Mouse (Mus musculus) heart, embryonic 16.5 days (tissue): ENCODE measurements at regions not wholly inside any gene's neighbourhood (a gene's known extent, or its start where the extent isn't known, plus 50 kb on each side); places are given as distances from the start of the nearest gene placed in this dataset.

Experiments
- ATAC-seq: fragments of 200-750 bp; cut with Nextera tagmentation; replicated peaks from 2 replicates; pipeline ENCODE4 v1.8.0; 2017; ENCODE audit warnings: moderate number of reproducible peaks; ENCODE audit not compliant: insufficient read depth, low FRiP score; ENCODE audit errors: extremely low read depth
- H3K27ac ChIP-seq: fragments of 300-500 bp; sonication (generic); 2 replicates; pipeline ENCODE4 v1.5.1; 2014; ENCODE audit warnings: mild to moderate bottlenecking, low read length, control low read depth, moderate library complexity
- H3K27me3 ChIP-seq: fragments of 300-500 bp; sonication (generic); 2 replicates; pipeline ENCODE4 v1.6.1; 2014; ENCODE audit warnings: low read length, mixed read lengths; ENCODE audit not compliant: control insufficient read depth, insufficient read depth
- H3K36me3 ChIP-seq: fragments of 300-500 bp; sonication (generic); 2 replicates; pipeline ENCODE4 v1.6.1; 2014; ENCODE audit not compliant: control insufficient read depth, insufficient read depth
- H3K4me1 ChIP-seq: fragments of 300-500 bp; sonication (generic); 2 replicates; pipeline ENCODE4 v1.6.1; 2014; ENCODE audit warnings: low read length, mixed read lengths; ENCODE audit not compliant: control insufficient read depth, insufficient read depth
- H3K4me2 ChIP-seq: fragments of 300-500 bp; sonication (generic); 2 replicates; pipeline ENCODE4 v1.6.1; 2014; ENCODE audit warnings: low read depth, mild to moderate bottlenecking, control low read depth, low read length
- H3K4me3 ChIP-seq: fragments of 300-500 bp; sonication (generic); 2 replicates; pipeline ENCODE4 v1.5.1; 2014; ENCODE audit warnings: mild to moderate bottlenecking, control low read depth, low read length
- H3K9ac ChIP-seq: fragments of 300-500 bp; sonication (generic); 2 replicates; pipeline ENCODE4 v1.6.1; 2014; ENCODE audit warnings: low read length, control low read depth
- H3K9me3 ChIP-seq: fragments of 300-500 bp; sonication (generic); replicated peaks from 2 replicates; pipeline ENCODE4 v1.6.1; 2016; ENCODE audit warnings: low read length; ENCODE audit not compliant: control insufficient read depth
- WGBS: fragments of 180-500 bp; shearing (Covaris S2); extraction: QIAGEN DNeasy Blood & Tissue Kit; methylation state at CpG from one replicate; pipeline ENCODE4 v1.1.7; 2014; 5-methylcytosine and 5-hydroxymethylcytosine counted together

DNA sequence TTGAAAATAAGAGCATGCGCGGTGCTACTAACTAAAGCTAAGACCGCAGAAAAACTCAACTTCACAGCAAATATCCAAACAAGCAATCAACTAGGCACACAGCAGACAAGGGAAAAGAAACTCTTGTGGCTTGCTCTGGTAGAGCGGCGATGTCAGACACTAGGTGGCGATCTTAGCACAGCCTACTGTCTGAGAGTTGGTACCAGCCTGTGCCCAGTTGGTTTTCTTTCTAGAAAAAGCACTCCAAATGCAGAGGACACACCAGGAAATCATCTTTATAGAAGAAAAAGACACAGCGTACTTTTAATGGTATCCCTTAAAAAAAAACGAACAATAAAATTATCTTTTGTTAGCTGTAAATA is 115.6 kb downstream of the Kdr start:
- Histone ChIP-seq H3K4me2 (no peak overlapping the region), H3K27ac (no peak overlapping the region), H3K27me3 (no peaks in the 10 kb centered on the region), H3K4me1 (no peaks in the 10 kb centered on the region), H3K9me3 (no peaks in the 10 kb centered on the region), H3K4me3 (no peak overlapping the region), H3K9ac (no peak overlapping the region), H3K36me3 (no peaks in the 10 kb centered on the region)
- no peak; the same call in 1 of the 2 replicates for ATAC-seq
- 12% methylated on average over 8 of the region's 8 CpGs for WGBS

DNA sequence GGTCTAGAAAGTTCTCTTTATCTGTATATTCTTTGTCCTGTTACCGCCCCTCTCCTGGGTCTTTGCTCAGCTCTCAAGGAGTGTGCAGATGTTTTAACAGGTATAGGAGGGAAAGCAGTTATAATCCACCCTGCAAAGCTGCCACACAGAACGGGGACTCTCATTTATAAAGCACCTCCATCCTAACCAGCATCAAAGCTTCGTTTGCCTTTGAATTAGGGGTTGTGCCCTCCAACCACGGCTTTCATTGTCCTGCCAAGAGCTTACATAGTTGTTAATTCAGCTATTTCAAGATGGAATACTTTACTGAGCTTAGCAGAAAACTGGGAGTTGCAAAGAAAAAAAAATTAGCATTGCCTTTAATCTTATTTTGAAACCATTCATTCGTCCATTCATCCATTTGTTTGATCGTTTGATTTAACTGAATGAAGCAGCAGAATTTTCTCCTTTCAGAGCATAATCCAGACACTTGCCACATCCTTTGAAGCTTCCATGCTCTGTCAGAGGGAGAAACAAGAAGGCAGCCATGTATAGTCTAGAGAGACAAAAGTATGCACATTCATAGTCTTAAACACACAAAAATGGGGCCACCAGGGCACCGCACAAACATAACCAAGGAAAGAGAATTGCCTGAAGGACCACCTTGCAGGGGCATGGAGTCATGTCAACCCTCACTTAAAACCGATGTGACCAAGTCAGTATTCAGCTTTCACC is 116.2 kb downstream of the Kdr start:
- Histone ChIP-seq H3K27me3 (no peaks in the 10 kb centered on the region), H3K36me3 (no peaks in the 10 kb centered on the region), H3K4me1 (no peaks in the 10 kb centered on the region), H3K4me2 (no peak overlapping the region), H3K27ac (no peak overlapping the region), H3K9me3 (no peaks in the 10 kb centered on the region), H3K9ac (no peak overlapping the region), H3K4me3 (no peak overlapping the region)
- ATAC-seq = no peak
- 46% methylated on average over 8 of the region's 8 CpGs for WGBS

DNA sequence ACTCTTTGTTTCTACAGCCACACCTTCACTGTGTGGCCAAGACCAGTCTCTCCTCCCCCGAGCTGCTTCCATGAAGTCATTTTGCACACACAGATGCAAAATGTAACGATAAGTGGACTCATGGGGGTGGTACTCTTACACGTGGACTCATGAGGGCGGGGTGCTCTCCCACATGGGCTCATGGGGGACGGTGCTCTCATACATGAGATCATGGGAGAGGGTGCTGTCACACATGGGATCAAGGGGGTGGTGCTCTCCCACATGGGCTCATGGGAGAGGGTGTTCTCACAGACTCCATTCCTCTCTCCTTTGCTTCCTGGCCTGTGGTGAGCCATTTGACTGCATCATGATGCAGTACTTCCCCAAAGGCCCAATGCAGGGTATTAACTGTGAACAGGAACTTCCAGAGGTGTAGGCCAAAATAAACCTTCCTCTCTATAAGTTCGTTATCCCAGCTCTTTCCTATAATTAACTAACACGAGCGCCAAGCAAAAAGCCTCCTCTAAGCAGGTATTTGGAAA is 118.9 kb downstream of the Kdr start:
- no peak overlapping the region for H3K4me2 ChIP-seq
- no peaks in the 10 kb centered on the region for H3K4me1 ChIP-seq
- H3K27ac ChIP-seq = no peak overlapping the region
- no peaks in the 10 kb centered on the region for H3K9me3 ChIP-seq
- H3K36me3 ChIP-seq = no peaks in the 10 kb centered on the region
- H3K4me3 ChIP-seq = no peak overlapping the region
- ATAC-seq = no peak
- no peak overlapping the region for H3K9ac ChIP-seq
- H3K27me3 ChIP-seq = no peaks in the 10 kb centered on the region; the same call in 1 of the 2 replicates
- 85% methylated on average over 8 of the region's 8 CpGs for WGBS

DNA sequence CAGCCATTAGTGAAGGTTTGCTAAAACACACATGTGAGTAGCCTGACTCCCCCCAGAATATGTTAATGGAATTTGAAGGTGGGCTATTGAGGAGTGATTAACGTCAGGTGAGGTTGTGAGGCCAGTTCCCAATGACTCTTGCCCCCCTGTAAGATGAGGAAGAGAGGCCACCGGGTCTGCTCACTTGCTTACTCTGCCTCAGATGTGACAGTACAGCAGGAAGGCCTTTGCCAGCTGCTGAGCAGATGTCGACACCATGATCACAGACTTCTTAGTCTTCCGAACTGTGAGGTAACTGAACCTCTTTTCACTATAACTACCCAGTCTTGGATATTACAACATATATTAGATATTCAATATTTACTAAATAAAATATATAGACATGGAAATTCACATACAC is 127.4 kb downstream of the Kdr start:
- Histone ChIP-seq H3K27ac (no peak overlapping the region), H3K4me3 (no peak overlapping the region), H3K4me1 (no peaks in the 10 kb centered on the region), H3K4me2 (no peak overlapping the region), H3K36me3 (no peaks in the 10 kb centered on the region), H3K9ac (no peak overlapping the region), H3K9me3 (no peaks in the 10 kb centered on the region), H3K27me3 (peaks cover 2% of the 10 kb centered on the region; the same call in 1 of the 2 replicates)
- 80% methylated on average over 4 of the region's 4 CpGs for WGBS
- ATAC-seq = no peak

DNA sequence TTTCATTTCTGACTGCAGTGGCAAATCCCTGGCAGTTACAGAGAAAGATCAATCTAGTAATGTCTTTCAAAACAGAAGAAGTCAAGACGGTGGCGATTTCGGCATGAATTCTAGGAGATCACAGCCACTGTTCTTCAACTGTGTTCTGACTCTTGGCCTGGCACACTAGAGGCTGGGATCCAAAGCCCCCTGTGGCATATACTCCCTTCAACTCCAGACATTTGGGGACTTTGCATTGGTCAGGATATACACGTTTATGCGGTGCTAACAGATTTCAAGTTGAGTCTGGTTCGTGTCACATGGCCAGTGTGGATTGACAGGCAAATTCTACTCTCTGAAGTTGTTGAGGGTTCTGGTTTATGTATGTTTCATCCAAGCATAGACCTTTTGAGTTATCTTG is 130.3 kb downstream of the Kdr start:
- no peak overlapping the region for H3K4me3 ChIP-seq
- no peaks in the 10 kb centered on the region for H3K36me3 ChIP-seq
- no peaks in the 10 kb centered on the region for H3K27me3 ChIP-seq
- no peak overlapping the region for H3K4me2 ChIP-seq
- no peak overlapping the region for H3K27ac ChIP-seq
- no peaks in the 10 kb centered on the region for H3K9me3 ChIP-seq
- no peak overlapping the region for H3K9ac ChIP-seq
- no peak for ATAC-seq
- 79% methylated on average over 6 of the region's 6 CpGs for WGBS
- H3K4me1 ChIP-seq = no peaks in the 10 kb centered on the region

DNA sequence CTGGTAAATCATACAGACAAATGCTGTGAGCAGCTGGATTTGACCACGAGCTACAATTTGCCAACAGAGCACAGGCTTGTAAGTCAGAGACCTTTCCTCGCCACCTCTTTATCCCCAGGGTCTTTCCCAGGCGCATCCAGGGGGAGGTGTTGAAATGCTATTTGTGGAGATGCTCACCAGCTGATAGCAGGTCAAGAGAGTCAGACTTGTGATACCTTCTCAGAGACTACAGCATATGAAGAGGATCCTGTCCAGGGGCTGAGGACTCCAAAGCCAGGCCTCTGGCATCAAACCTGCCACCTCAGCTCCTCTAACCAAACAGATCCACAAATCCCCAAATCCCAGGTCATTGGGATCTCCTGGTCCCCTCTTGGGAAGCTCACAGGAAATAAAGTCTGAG is 130.9 kb downstream of the Kdr start:
- H3K4me2 ChIP-seq = no peak overlapping the region
- H3K36me3 ChIP-seq = no peaks in the 10 kb centered on the region

DNA sequence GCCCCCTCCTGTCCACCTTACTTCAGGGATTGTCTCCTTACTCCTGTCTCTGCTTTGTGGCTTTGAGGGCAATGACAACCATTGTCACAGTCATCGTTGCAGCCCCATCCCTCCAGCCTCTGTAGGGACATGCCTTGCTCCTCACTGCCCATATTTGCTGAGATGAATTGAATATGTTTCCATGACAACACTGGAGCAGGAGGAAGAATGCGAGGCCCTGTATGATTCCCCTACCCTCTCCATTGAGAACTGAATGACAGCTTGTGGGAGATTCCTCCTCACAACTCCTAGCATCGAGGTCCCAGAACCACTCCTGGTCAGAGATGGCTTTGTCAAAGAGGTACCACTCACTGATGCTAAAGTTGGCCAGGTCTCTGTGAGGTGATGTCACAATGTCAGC is 132.2 kb downstream of the Kdr start:
- H3K36me3 ChIP-seq = no peaks in the 10 kb centered on the region
- H3K4me3 ChIP-seq = no peak overlapping the region
- H3K9ac ChIP-seq = no peak overlapping the region
- no peaks in the 10 kb centered on the region for H3K4me1 ChIP-seq
- H3K4me2 ChIP-seq = no peak overlapping the region
- ATAC-seq = no peak
- no peaks in the 10 kb centered on the region for H3K27me3 ChIP-seq
- no peaks in the 10 kb centered on the region for H3K9me3 ChIP-seq
- WGBS = 73% methylated on average over 3 of the region's 3 CpGs
- H3K27ac ChIP-seq = no peak overlapping the region

More for the DNA sequence above, 130.9 kb downstream of the Kdr start:
- H3K4me3 ChIP-seq = no peak overlapping the region
- no peak overlapping the region for H3K9ac ChIP-seq
- no peak overlapping the region for H3K27ac ChIP-seq
- WGBS = 63% methylated on average over 3 of the region's 3 CpGs
- no peaks in the 10 kb centered on the region for H3K4me1 ChIP-seq
- no peaks in the 10 kb centered on the region for H3K27me3 ChIP-seq
- no peaks in the 10 kb centered on the region for H3K9me3 ChIP-seq
- no peak for ATAC-seq

DNA sequence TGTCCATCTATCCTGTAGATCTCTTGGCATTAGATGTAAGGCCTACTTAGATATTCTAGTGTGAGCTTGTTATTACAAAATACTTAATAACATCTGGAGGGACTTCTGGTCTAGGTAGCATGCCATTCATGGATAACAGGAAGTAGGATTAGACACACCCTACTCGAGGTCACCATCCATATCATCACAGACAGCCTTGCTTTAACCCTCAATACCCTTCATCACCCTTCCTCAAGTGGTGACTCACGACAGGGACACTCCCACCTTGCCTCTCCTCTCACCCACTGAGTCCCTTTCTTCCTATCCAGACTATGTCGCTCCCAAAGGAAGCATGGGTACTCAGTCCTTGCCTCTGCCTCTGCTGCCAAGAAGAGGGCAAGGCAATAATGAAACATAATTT is 134.5 kb downstream of the Kdr start:
- Histone ChIP-seq H3K9me3 (no peaks in the 10 kb centered on the region), H3K9ac (no peak overlapping the region), H3K4me2 (no peak overlapping the region), H3K4me1 (no peaks in the 10 kb centered on the region), H3K27ac (no peak overlapping the region), H3K36me3 (no peaks in the 10 kb centered on the region), H3K4me3 (no peak overlapping the region), H3K27me3 (no peaks in the 10 kb centered on the region)
- ATAC-seq = no peak
- WGBS = 68% methylated on average over 3 of the region's 3 CpGs

DNA sequence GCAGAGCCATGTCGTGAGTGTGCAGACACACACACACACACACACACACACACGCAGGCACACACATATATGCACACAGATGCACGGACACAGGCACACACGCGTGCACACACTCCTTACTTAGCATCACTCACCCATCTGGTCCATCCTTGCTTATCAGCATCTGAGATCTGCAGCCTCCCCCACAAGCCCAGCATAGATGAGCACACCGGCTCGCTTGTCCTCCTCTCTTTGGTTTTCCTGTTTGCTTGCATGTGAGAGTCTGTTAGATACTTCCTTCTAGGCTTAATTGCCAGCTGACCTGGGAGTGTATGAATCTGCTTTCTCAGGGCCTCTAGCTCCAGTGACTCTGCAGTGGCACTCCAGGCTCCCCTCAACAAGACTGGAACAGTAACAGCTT is 137.8 kb downstream of the Kdr start:
- Histone ChIP-seq H3K27me3 (no peaks in the 10 kb centered on the region), H3K9me3 (no peaks in the 10 kb centered on the region), H3K4me3 (no peak overlapping the region), H3K9ac (no peak overlapping the region), H3K36me3 (no peaks in the 10 kb centered on the region), H3K4me2 (no peak overlapping the region), H3K4me1 (peaks cover 3% of the 10 kb centered on the region; the same call in 1 of the 2 replicates), H3K27ac (no peak overlapping the region)
- ATAC-seq = no peak
- WGBS = 63% methylated on average over 7 of the region's 7 CpGs
